Mouse (Mus musculus) liver, adult 2 months (tissue): ENCODE measurements around the gene Pygb.

Experiments used
- CTCF ChIP-seq: fragments of 200-500 bp; IDR thresholded peaks from 2 replicates; pipeline ENCODE4 v1.5.1; 2011; ENCODE audit warnings: low read depth, low read length, control low read depth
- POLR2A ChIP-seq: fragments of 200-500 bp; IDR thresholded peaks from 2 replicates; pipeline ENCODE4 v1.6.1; 2011; ENCODE audit warnings: low read length, control low read depth; ENCODE audit not compliant: insufficient read depth; ENCODE audit errors: extremely low read depth

GRCm38 (mm10) chr2:150834616-150835015, 48.1 kb downstream of the Pygb start:
- no peak for TF ChIP-seq POLR2A
- TF ChIP-seq CTCF: no peak
